Mouse (Mus musculus) G1E (cell line): ENCODE results near the gene Nfix. TPM values are rescaled to one million over a fixed set of nuclear protein-coding genes. Genes with fewer than 3 reads are reported as not detected.

ENCODE experiments used
- ATAC-seq: 2 replicates; pipeline ENCODE4 v1.8.0; 2016; ENCODE audit warnings: mild to moderate bottlenecking; ENCODE audit not compliant: insufficient number of reproducible peaks, poor library complexity, low FRiP score, severe bottlenecking; ENCODE audit errors: extremely low read depth
- DNase-seq: peaks from one replicate; pipeline ENCODE4 v3.0.0; 2012; ENCODE audit warnings: low spot score
- H3K27me3 ChIP-seq: 2 replicates; pipeline ENCODE4 v1.6.1; 2012; ENCODE audit warnings: mild to moderate bottlenecking, low read length, inconsistent platforms; ENCODE audit not compliant: insufficient read depth
- H3K36me3 ChIP-seq: replicated peaks from 2 replicates; pipeline ENCODE3; 2012; ENCODE audit warnings: mild to moderate bottlenecking, inconsistent platforms
- H3K4me1 ChIP-seq: 2 replicates; pipeline ENCODE4 v1.6.1; 2012; ENCODE audit warnings: low read depth, low read length, inconsistent platforms, mixed read lengths; ENCODE audit not compliant: insufficient read depth
- H3K4me3 ChIP-seq: 2 replicates; pipeline ENCODE4 v1.5.1; 2012; ENCODE audit warnings: low read depth, mild to moderate bottlenecking, inconsistent platforms, low read length, moderate library complexity, mixed read lengths
- H3K9me3 ChIP-seq: replicated peaks from 2 replicates; pipeline ENCODE4 v1.6.1; 2012; ENCODE audit warnings: inconsistent platforms
- CTCF ChIP-seq: IDR thresholded peaks from 2 replicates; pipeline ENCODE4 v1.5.1; 2012; ENCODE audit warnings: low read depth, low read length, inconsistent platforms, mixed read lengths
- GATA1 ChIP-seq: IDR thresholded peaks from 2 replicates; pipeline ENCODE4 v1.6.1; 2012; ENCODE audit warnings: borderline replicate concordance, low read length, inconsistent platforms, mixed read lengths
- GATA2 ChIP-seq: IDR thresholded peaks from 2 replicates; pipeline ENCODE4 v1.6.1; 2012; ENCODE audit warnings: low read depth, low read length, inconsistent platforms, borderline replicate concordance
- POLR2AphosphoS5 ChIP-seq: IDR thresholded peaks from 2 replicates; pipeline ENCODE4 v1.6.1; 2012; ENCODE audit warnings: low read depth, low read length, inconsistent platforms; ENCODE audit not compliant: insufficient replicate concordance
- TAL1 ChIP-seq: conservative IDR thresholded peaks from 2 replicates; pipeline ENCODE4 v1.6.1; 2012; ENCODE audit warnings: low read depth, low read length, inconsistent platforms, mixed read lengths
- polyA plus RNA-seq: library from polyadenylated mRNA; stranded (reverse); fragments of >175 nt; gene quantifications from 2 replicates; pipeline ENCODE4 v1.2.3, GENCODE M21; 2012
- total RNA-seq, 2 experiments: library from RNA; stranded (forward) in 1 of 2; stranded (reverse) in 1 of 2; fragments of 200-1000 nt in 1 of 2; fragments of >200 nt in 1 of 2; fragmentation: Nextera tagmentation in 1 of 2; gene quantifications; 2 replicates each; pipeline ENCODE4 v1.2.3; 2014 to 2017

Gene Nfix
- total and polyA plus RNA-seq, 3 experiments = 4.3 to 34.0 (median 16.2) TPM

DNA sequence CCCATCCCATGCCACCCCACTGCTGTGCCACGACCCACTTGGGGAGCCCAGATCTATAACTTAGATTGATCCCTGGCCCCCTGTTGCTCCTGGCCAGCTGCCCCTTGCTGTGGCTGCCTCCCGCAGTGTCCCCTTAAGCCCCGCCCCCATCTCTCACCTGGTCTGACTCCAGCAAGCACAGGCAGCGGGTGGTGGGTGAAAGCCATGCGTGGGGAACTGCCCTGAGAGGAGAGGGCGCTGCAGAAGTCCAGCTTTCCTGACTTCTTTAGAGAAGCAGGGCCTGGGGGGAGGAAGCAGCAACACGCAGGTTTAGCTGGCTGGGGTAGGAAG lies 76.6 kb downstream of the Nfix start:
- TF ChIP-seq CTCF (no peak), TAL1 (no peak), GATA2 (no peak), GATA1 (no peak), POLR2AphosphoS5 (no peak)
- no peak for DNase-seq
- H3K4me1 ChIP-seq = peaks cover 81% of the 10 kb centered on the region
- 0 out of 2 replicates have a peak, but pooled peaks have one; percentile 4 for ATAC-seq
- no peaks in the 10 kb centered on the region for H3K9me3 ChIP-seq
- H3K4me3 ChIP-seq = peak overlapping the region; percentile 71
- no peaks in the 10 kb centered on the region for H3K27me3 ChIP-seq
- H3K36me3 ChIP-seq = peaks cover 85% of the 10 kb centered on the region

DNA sequence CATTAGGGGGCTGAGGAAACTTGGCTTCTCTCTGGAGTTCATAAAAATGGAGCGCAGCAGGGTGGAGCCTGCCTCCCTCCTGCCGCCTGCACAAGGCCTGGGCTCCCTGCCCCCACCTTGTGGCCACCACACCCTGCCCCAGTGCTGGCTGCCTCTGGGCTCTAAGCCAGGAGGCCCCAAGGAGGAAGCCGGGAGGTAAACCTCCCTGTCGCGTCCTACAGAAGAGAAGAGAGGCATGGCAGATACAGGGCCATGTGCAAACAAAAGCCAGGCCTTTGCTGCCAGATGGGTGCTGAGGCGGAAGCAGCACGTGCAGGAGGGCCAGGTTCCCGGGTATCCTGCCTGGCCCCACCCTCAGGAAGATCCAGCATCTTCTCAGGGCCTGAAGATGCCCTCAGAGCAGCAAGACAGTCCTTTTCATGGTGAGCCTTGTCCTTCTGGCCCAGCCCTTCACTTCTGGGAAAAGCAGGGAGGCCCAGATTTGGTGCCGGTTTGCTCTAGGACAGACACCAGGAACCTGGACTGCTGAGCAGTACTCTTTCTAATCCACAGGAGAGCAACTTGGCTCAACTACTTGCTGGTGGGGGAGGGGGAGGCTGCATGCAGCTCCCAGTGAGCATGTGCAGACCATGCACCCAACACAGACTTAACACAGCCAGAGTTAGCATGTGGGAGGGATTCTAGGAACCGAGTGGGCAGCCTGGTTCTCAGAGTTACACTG lies 77.1 kb downstream of the Nfix start, which contains the start of gene G430095P16Rik:
TSS of gene G430095P16Rik (plus strand) at position 158 of the 721 bp plus-strand sequence.
- Histone ChIP-seq H3K4me3 (peak within 1 kb of the TSS; percentile 71), H3K36me3 (peaks cover 85% of the 10 kb centered on the region), H3K9me3 (no peaks in the 10 kb centered on the region), H3K27me3 (no peaks in the 10 kb centered on the region), H3K4me1 (peaks cover 76% of the 10 kb centered on the region)
- TF ChIP-seq POLR2AphosphoS5 (no peak), GATA1 (no peak), TAL1 (no peak), GATA2 (no peak), CTCF (no peak)
- peak; percentile 84 for DNase-seq
- peak; percentile 80 for ATAC-seq

DNA sequence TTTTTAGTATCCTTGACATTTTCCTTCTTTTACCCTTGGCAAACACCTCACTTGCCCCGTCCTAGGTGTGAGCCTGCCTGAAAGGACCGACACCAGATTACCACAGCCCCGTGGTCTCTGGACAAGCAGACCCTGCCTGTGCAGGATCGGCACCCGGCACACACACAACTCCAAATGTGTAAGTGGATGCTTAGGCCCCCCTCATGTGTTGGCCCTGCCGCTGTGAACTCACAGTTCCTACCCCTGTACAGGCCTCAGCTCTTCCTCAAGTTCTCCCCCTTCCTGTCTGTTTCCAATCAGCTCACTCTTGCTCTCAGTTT lies 77.7 kb downstream of the Nfix start:
- TF ChIP-seq CTCF = no peak
- no peak for TF ChIP-seq TAL1
- Histone ChIP-seq H3K36me3 (peaks cover 85% of the 10 kb centered on the region), H3K4me3 (peak overlapping the region; percentile 71), H3K9me3 (no peaks in the 10 kb centered on the region), H3K4me1 (peaks cover 72% of the 10 kb centered on the region), H3K27me3 (no peaks in the 10 kb centered on the region)
- no peak for DNase-seq
- ATAC-seq = no peak

DNA sequence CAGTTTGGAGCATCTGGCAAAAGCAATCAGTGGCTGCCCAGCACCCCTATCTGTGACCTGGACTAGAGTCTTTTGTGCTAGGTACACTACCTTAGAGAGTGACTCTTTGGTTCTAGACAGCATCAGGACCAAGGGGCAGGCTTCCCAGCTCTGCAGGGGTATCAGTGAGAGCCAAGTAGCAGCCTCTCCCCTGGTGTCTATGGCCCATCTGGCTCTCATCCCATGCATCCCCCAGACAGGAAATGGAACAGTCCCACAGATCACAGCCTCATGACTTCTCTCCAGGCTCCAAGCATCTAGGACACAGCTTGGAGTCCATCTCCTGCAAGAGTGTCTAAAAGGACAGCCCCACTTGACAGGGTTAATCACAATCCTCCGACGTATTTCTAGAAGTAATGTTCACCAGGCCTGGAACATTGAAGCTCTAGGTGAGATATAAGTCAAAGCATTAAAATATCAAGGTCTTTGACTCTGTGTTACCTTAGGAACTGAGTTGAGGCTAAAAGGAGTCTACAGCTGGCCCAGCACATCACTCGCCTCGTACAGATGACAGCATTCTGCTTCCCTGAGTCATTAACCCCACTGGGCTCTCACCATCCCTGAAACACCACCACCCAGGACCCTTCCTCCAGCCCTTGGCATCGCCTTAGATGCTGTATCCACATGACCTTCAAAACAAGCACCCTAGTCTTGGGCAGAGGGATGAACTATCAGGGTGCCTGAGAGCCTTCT lies 81.0 kb downstream of the Nfix start:
- no peaks in the 10 kb centered on the region for H3K9me3 ChIP-seq
- H3K4me3 ChIP-seq = no peak overlapping the region
- no peak for TF ChIP-seq GATA1
- no peak for TF ChIP-seq TAL1
- TF ChIP-seq GATA2 = no peak
- no peak for TF ChIP-seq POLR2AphosphoS5
- no peak for TF ChIP-seq CTCF
- no peaks in the 10 kb centered on the region for H3K27me3 ChIP-seq
- peaks cover 48% of the 10 kb centered on the region for H3K4me1 ChIP-seq
- ATAC-seq (no peak), DNase-seq (no peak)
- peaks cover 76% of the 10 kb centered on the region for H3K36me3 ChIP-seq

DNA sequence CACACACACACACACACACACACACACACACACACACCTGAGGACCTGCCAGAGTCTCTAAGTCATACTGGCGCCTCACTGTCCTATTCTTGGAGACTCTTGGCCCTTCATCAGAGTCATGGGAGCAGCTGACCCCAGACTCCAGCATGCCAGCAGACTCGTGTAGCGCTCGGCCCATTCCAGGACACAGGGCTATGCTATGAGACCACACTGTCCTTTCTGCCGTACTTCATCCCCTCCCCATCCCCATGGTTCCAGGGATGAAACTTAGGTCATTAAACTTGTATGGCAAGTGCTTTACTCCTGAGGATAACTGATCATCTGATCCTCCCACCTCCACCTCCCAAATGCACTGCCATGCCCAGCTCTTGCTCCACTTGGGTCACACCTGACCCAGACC lies 81.7 kb downstream of the Nfix start:
- H3K4me1 ChIP-seq = peaks cover 48% of the 10 kb centered on the region
- no peaks in the 10 kb centered on the region for H3K27me3 ChIP-seq
- H3K4me3 ChIP-seq = no peak overlapping the region
- no peak for TF ChIP-seq TAL1
- no peak for TF ChIP-seq GATA1
- no peak for TF ChIP-seq POLR2AphosphoS5
- no peak for TF ChIP-seq GATA2
- ATAC-seq (no peak), DNase-seq (no peak)
- H3K9me3 ChIP-seq = no peaks in the 10 kb centered on the region
- peaks cover 78% of the 10 kb centered on the region for H3K36me3 ChIP-seq

DNA sequence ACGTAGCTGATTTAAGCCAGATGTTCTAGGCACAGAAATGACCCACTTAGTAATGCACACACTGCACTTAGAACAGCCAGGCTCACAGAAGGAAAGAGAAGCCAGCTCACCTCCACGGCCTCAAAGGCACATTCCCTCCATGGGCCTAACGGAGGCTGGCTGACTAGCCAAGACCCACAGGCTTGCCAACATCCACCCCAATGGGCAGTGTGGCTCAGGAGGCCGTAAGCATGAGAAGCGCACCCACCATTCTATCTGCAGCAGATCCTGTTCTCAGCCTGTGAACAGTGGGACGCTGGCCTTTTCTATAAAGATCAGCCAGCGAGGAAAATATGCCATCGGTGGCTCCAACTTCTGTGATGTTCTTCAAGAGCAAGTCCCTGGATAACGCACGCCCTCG lies 83.4 kb downstream of the Nfix start:
- Histone ChIP-seq H3K4me1 (peaks cover 48% of the 10 kb centered on the region), H3K27me3 (no peaks in the 10 kb centered on the region), H3K36me3 (peaks cover 84% of the 10 kb centered on the region), H3K4me3 (no peak overlapping the region), H3K9me3 (no peaks in the 10 kb centered on the region)
- DNase-seq (no peak), ATAC-seq (no peak)
- TF ChIP-seq GATA2 = no peak
- no peak for TF ChIP-seq CTCF
- no peak for TF ChIP-seq GATA1
- TF ChIP-seq POLR2AphosphoS5 = no peak
- no peak for TF ChIP-seq TAL1
